Mouse (Mus musculus): ENCODE results near the gene Cd34. TPM values are rescaled to one million over a fixed set of nuclear protein-coding genes. Genes with fewer than 3 reads are reported as not detected.

Cd34 gene
- polyA plus RNA-seq, 1 experiment = 20.1 TPM

DNA sequence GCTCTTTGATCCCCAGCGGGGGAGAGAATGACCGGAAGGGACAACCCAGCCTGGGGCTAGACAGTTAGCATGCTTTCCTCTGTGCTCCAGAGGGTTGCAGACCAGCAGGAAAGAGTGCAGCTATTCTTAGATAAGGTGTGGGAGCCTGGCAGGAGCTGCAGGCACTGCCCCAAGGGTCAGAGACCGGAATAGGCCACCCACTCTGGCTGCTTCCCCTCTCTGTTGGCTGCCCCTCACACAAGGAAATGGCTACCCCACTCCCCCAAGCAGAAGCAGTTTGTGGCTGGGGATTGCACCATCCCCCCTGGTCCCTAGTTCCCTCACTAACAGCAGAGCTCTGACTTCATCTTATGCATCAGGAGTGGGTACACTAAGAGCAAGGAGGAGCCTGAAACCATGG is 10.7 kb upstream of the Cd34 start:
- Histone ChIP-seq H3K4me1 (replicated peaks; ENCODE audit: control insufficient read depth, insufficient read depth, low read length) (no peaks in the 10 kb centered on the region), H3K4me3 (ENCODE audit: control insufficient read depth, insufficient read depth, low read length) (no peak overlapping the region), H3K27me3 (ENCODE audit: control insufficient read depth, insufficient read depth, low read length) (no peaks in the 10 kb centered on the region), H3K27ac (ENCODE audit: control insufficient read depth, insufficient read depth, low read length) (no peak overlapping the region), H3K36me3 (ENCODE audit: control insufficient read depth, insufficient read depth, low read length) (no peaks in the 10 kb centered on the region)
- no peak for TF ChIP-seq POLR2A (IDR thresholded peaks at IDR 0.05; ENCODE audit: control insufficient read depth, extremely low read depth, insufficient read depth, low read length, poor library complexity)
- TF ChIP-seq CTCF (IDR thresholded peaks at IDR 0.05; ENCODE audit: borderline replicate concordance, control insufficient read depth, extremely low read depth, insufficient read depth, low read length, poor library complexity) = no peak
- DNase-seq = no peak
- WGBS = 45% methylated on average over 3 of the region's 3 CpGs

DNA sequence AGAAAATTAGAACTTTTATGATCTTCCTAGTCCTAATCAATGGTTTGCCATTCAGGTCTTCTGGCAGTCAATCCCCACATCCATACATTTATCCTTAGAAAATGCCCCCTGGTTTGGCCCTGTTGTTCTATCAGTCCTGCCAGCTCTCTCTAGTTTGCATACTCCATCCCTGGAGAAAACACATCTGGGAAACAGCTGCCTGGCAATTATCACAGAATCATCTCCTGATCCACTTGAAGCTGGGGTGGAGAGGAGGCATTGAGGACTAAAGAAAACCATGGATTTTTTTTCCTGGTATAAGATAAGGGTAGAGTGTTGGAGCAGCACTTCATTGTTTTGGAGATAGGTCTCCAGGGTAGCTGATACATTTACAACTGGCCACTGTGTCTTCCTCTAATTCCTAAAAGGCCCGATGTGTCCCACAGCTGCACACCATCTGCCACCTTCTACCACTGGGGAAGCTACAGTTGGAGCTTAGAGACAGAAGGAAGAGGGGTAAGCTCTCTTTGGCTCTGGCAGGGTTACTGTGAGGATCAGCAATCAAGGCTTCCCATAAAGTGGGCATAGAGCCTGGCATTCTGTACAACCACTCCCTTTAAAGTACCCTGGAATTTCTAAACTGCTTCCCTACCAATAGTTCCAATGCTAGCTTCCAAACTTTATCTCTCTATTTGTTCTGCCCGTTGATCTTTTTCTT is 9.2 kb upstream of the Cd34 start:
- no peaks in the 10 kb centered on the region for H3K4me1 ChIP-seq (replicated peaks; ENCODE audit: control insufficient read depth, insufficient read depth, low read length)
- 81% methylated on average over 2 of the region's 2 CpGs for WGBS
- no peak overlapping the region for H3K4me3 ChIP-seq (ENCODE audit: control insufficient read depth, insufficient read depth, low read length)
- H3K27ac ChIP-seq (ENCODE audit: control insufficient read depth, insufficient read depth, low read length) = no peak overlapping the region
- no peaks in the 10 kb centered on the region for H3K36me3 ChIP-seq (ENCODE audit: control insufficient read depth, insufficient read depth, low read length)
- TF ChIP-seq POLR2A (IDR thresholded peaks at IDR 0.05; ENCODE audit: control insufficient read depth, extremely low read depth, insufficient read depth, low read length, poor library complexity) = no peak
- no peak for TF ChIP-seq CTCF (IDR thresholded peaks at IDR 0.05; ENCODE audit: borderline replicate concordance, control insufficient read depth, extremely low read depth, insufficient read depth, low read length, poor library complexity)
- no peak for DNase-seq
- H3K27me3 ChIP-seq (ENCODE audit: control insufficient read depth, insufficient read depth, low read length) = no peaks in the 10 kb centered on the region

DNA sequence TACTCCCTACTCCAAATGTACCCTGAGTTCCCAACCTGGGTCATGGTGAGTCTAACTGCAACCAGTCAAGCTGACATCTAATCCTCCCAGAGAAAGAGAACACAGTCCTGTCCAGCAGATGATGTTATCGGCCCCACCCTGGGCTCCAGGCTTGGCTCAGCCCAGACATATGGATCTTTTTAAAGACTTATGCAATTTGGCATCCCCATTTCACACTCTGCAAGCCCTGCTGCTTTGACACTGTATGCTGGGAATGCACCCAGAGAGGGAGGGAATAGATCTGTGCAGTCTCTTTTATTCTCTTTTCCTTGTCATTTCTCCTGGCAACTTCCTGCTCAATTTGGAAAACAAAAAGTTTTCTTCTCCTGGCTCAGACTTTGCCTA is 8.7 kb upstream of the Cd34 start:
- Histone ChIP-seq H3K27ac (ENCODE audit: control insufficient read depth, insufficient read depth, low read length) (no peak overlapping the region), H3K4me1 (replicated peaks; ENCODE audit: control insufficient read depth, insufficient read depth, low read length) (no peaks in the 10 kb centered on the region), H3K36me3 (ENCODE audit: control insufficient read depth, insufficient read depth, low read length) (no peaks in the 10 kb centered on the region), H3K4me3 (ENCODE audit: control insufficient read depth, insufficient read depth, low read length) (no peak overlapping the region), H3K27me3 (ENCODE audit: control insufficient read depth, insufficient read depth, low read length) (no peaks in the 10 kb centered on the region)
- 90% methylated on average over 1 of the region's 1 CpGs for WGBS
- TF ChIP-seq CTCF (IDR thresholded peaks at IDR 0.05; ENCODE audit: borderline replicate concordance, control insufficient read depth, extremely low read depth, insufficient read depth, low read length, poor library complexity) (no peak), POLR2A (IDR thresholded peaks at IDR 0.05; ENCODE audit: control insufficient read depth, extremely low read depth, insufficient read depth, low read length, poor library complexity) (no peak)
- DNase-seq = no peak

DNA sequence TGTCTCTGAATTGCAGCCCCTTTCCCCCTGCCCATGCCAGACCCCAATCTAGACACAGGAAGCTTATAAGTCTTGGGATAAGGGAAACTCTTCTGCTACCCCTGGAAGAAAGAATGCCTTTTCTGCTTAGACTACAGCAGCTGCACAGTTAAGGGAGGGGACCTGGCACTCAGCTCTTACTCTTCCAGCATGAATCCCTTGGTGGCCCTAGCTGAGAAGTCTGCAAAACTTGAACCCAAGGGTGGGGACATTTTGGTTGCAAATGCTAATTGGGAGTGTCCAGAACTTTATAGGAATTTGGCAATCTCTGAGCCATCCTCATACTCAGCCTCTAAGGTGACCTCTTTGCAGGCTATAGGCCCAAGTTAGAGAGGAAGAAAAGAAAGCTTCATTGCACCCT is 7.9 kb upstream of the Cd34 start:
- DNase-seq = no peak
- Histone ChIP-seq H3K36me3 (ENCODE audit: control insufficient read depth, insufficient read depth, low read length) (no peaks in the 10 kb centered on the region), H3K27ac (ENCODE audit: control insufficient read depth, insufficient read depth, low read length) (no peak overlapping the region), H3K4me3 (ENCODE audit: control insufficient read depth, insufficient read depth, low read length) (no peak overlapping the region), H3K4me1 (replicated peaks; ENCODE audit: control insufficient read depth, insufficient read depth, low read length) (no peaks in the 10 kb centered on the region), H3K27me3 (ENCODE audit: control insufficient read depth, insufficient read depth, low read length) (no peaks in the 10 kb centered on the region)
- TF ChIP-seq POLR2A (IDR thresholded peaks at IDR 0.05; ENCODE audit: control insufficient read depth, extremely low read depth, insufficient read depth, low read length, poor library complexity) (no peak), CTCF (IDR thresholded peaks at IDR 0.05; ENCODE audit: borderline replicate concordance, control insufficient read depth, extremely low read depth, insufficient read depth, low read length, poor library complexity) (no peak)

DNA sequence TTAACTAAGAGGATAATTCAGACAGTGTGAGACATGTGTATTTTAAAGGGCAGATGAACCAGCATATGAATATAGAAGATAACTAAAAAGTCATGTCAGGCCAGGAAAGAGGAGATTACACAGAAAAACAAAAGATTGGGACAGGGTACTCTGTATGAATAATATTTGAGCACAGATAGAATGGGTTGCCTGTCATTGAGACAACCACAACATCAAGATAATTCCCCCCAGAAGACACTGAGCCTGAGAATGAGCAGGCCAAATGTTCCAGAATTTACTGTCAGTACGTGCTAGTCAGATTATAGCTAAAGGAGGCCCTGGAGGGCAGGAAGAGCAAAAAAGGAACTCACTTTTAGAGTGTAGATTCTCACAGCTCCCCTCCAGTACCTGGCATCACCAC is 3.3 kb upstream of the Cd34 start:
- 24% methylated on average over 1 of the region's 1 CpGs for WGBS
- DNase-seq = no peak

DNA sequence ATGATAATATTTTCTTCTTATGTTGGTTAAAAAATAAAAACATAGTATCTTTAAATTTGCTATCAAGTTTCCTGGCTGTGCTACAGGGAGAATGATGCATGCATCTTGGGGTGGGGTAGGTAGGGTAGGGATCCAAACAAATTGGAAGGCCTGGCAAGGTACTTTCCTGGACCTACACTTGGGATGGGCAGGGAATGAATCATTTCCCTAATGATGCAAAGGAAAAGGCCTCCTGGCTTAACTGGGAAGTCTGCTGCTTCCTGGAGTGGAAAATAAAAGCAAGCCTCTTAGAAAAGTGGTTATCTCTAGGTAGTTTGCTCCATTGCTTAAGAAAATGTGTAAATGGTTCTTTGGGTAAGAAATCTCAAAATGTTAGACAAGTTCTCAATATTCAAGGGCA is 2.9 kb downstream of the Cd34 start:
- H3K4me1 ChIP-seq (replicated peaks; ENCODE audit: control insufficient read depth, insufficient read depth, low read length) = no peaks in the 10 kb centered on the region
- H3K27me3 ChIP-seq (ENCODE audit: control insufficient read depth, insufficient read depth, low read length) = no peaks in the 10 kb centered on the region
- H3K27ac ChIP-seq (ENCODE audit: control insufficient read depth, insufficient read depth, low read length) = no peak overlapping the region
- TF ChIP-seq CTCF (IDR thresholded peaks at IDR 0.05; ENCODE audit: borderline replicate concordance, control insufficient read depth, extremely low read depth, insufficient read depth, low read length, poor library complexity) = no peak
- TF ChIP-seq POLR2A (IDR thresholded peaks at IDR 0.05; ENCODE audit: control insufficient read depth, extremely low read depth, insufficient read depth, low read length, poor library complexity) = no peak
- H3K36me3 ChIP-seq (ENCODE audit: control insufficient read depth, insufficient read depth, low read length) = no peaks in the 10 kb centered on the region
- no peak for DNase-seq
- H3K4me3 ChIP-seq (ENCODE audit: control insufficient read depth, insufficient read depth, low read length) = no peak overlapping the region

More for the DNA sequence above, 3.3 kb upstream of the Cd34 start:
- no peak for TF ChIP-seq POLR2A (IDR thresholded peaks at IDR 0.05; ENCODE audit: control insufficient read depth, extremely low read depth, insufficient read depth, low read length, poor library complexity)
- no peak for TF ChIP-seq CTCF (IDR thresholded peaks at IDR 0.05; ENCODE audit: borderline replicate concordance, control insufficient read depth, extremely low read depth, insufficient read depth, low read length, poor library complexity)
- no peak overlapping the region for H3K27ac ChIP-seq (ENCODE audit: control insufficient read depth, insufficient read depth, low read length)
- no peak overlapping the region for H3K4me3 ChIP-seq (ENCODE audit: control insufficient read depth, insufficient read depth, low read length)
- no peaks in the 10 kb centered on the region for H3K27me3 ChIP-seq (ENCODE audit: control insufficient read depth, insufficient read depth, low read length)
- no peaks in the 10 kb centered on the region for H3K36me3 ChIP-seq (ENCODE audit: control insufficient read depth, insufficient read depth, low read length)
- H3K4me1 ChIP-seq (replicated peaks; ENCODE audit: control insufficient read depth, insufficient read depth, low read length) = no peaks in the 10 kb centered on the region

DNA sequence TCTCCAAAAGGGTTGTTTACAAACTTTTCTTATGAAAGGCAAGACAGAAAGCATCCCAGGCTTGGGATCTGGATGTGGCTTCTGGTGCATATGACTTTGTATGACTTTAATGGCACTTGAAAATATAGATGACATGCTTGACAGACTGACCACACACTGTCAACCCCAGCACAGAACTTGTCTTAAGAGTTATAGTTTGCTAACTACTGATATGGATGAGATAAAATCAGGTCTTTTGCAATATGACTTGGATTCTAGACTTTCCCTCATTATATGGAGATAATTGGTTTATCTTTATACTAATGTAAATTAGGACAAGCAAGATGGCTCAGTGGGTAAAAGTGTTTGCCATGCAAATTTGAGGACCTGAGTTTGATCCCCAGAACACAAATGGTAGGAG is 4.3 kb downstream of the Cd34 start:
- Histone ChIP-seq H3K36me3 (ENCODE audit: control insufficient read depth, insufficient read depth, low read length) (no peaks in the 10 kb centered on the region), H3K27me3 (ENCODE audit: control insufficient read depth, insufficient read depth, low read length) (no peaks in the 10 kb centered on the region), H3K4me1 (replicated peaks; ENCODE audit: control insufficient read depth, insufficient read depth, low read length) (no peaks in the 10 kb centered on the region), H3K27ac (ENCODE audit: control insufficient read depth, insufficient read depth, low read length) (no peak overlapping the region), H3K4me3 (ENCODE audit: control insufficient read depth, insufficient read depth, low read length) (no peak overlapping the region)
- no peak for DNase-seq
- TF ChIP-seq POLR2A (IDR thresholded peaks at IDR 0.05; ENCODE audit: control insufficient read depth, extremely low read depth, insufficient read depth, low read length, poor library complexity) (no peak), CTCF (IDR thresholded peaks at IDR 0.05; ENCODE audit: borderline replicate concordance, control insufficient read depth, extremely low read depth, insufficient read depth, low read length, poor library complexity) (no peak)

Data from thymus, adult 2 months (tissue).